ENCODE assay signal across 16 mouse cellular contexts in the genomic region with DNA sequence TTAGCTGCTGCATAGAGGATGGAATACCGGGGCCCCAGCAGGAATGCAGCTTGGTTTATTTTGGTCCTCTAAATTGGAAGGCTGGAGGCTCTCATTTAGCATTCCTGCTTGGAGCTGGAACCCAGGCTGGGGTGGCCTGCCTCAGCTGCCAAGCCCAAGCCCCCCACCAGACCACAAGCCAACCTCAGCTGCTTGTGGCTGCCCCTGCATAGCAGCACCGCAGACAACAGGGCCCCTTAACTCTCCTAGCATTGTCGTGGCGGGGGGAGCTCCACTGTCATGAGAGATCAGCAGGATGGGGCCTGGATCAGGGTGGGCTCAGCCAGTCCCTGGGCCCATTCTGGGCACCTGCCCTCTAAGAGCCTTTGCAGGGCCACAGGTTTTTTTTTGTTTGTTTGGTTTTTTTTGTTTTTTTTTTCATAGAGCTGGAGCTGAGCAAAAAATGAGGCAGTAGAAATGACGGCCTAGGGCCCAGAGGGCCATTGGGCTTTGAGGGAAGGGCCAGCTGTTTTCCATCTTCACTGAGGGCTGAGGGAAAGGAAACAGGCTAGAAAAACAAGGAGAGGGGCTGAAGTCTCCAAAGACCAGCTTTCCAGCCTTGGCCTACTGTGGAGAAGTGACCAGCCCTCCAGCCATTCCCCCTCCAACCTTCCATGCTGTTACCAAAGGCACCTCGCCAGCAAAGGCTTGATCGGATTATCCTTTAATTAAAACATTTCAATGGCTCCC. TPM values are rescaled to one million over a fixed set of nuclear protein-coding genes. Genes with fewer than 3 reads are reported as not detected.
A peak's percentile ranks its signal among the peaks of the same experiment; 100 is the strongest.
DNase-seq lines count a peak whose midpoint lies in the region; ATAC-seq lines count a peak whose summit lies in the region.
"Had no signal": no experiment of that assay in that cellular context is flagged by ENCODE, and none has a peak within 500 bp of the region (broad histone marks: within the 10 kb centered on the region; RNA-seq: fewer than 3 reads in every experiment).

No protein-coding gene starts in this region.

- peaks cover 68% of the 10 kb centered on the region; the same call in 1 of the 2 replicates for H3K27me3 ChIP-seq in heart, embryonic 10.5 days (ENCODE audit: insufficient read depth, poor library complexity, severe bottlenecking)
- H3K27me3 ChIP-seq in embryonic facial prominence, embryonic 14.5 days (replicated peaks; ENCODE audit: control insufficient read depth, insufficient read depth, low read length) = peaks cover 8% of the 10 kb centered on the region; the same call in 1 of the 2 replicates
- peaks cover 6% of the 10 kb centered on the region; the same call in 1 of the 2 replicates for H3K27me3 ChIP-seq in intestine, embryonic 16.5 days (replicated peaks; ENCODE audit: control insufficient read depth, insufficient read depth, low read length)

- peak; percentile 50 for ATAC-seq in embryonic facial prominence, embryonic 14.5 days (ENCODE audit: low read depth)
- ATAC-seq in intestine, embryonic 16.5 days = no peak
- ATAC-seq: hindbrain, embryonic 16.5 days had no signal

- no peak overlapping the region for H3K4me2 ChIP-seq in embryonic facial prominence, embryonic 14.5 days (ENCODE audit: low read depth, low read length)
- H3K4me2 ChIP-seq in intestine, embryonic 16.5 days (ENCODE audit: low read depth, low read length) = no peak overlapping the region

- H3K4me1 ChIP-seq in heart, embryonic 10.5 days = peaks cover 20% of the 10 kb centered on the region
- H3K4me1 ChIP-seq in embryonic facial prominence, embryonic 14.5 days (ENCODE audit: control insufficient read depth, insufficient read depth, low read length) = 0 out of 2 replicates have a peak, but pooled peaks cover 3% of the 10 kb centered on the region
- no peaks in the 10 kb centered on the region for H3K4me1 ChIP-seq in intestine, embryonic 16.5 days (ENCODE audit: control insufficient read depth, insufficient read depth, low read length)
- H3K4me1 ChIP-seq: megakaryocyte, embryonic 14.5 days had no signal

- 55% methylated on average over 7 of the region's 7 CpGs for WGBS in heart, embryonic 10.5 days
- 71% methylated on average over 4 of the region's 7 CpGs for WGBS in embryonic facial prominence, embryonic 14.5 days
- WGBS in intestine, embryonic 16.5 days = 73% methylated on average over 7 of the region's 7 CpGs

- no peaks in the 10 kb centered on the region for H3K36me3 ChIP-seq in heart, embryonic 10.5 days
- no peaks in the 10 kb centered on the region for H3K36me3 ChIP-seq in embryonic facial prominence, embryonic 14.5 days (ENCODE audit: control insufficient read depth, insufficient read depth, low read length)
- no peaks in the 10 kb centered on the region for H3K36me3 ChIP-seq in intestine, embryonic 16.5 days (ENCODE audit: control insufficient read depth, insufficient read depth, low read length)

- H3K9ac ChIP-seq in embryonic facial prominence, embryonic 14.5 days (ENCODE audit: low read depth, low read length) = no peak overlapping the region
- no peak overlapping the region for H3K9ac ChIP-seq in intestine, embryonic 16.5 days (ENCODE audit: low read depth, low read length)

- H3K27ac ChIP-seq in heart, embryonic 10.5 days = peak overlapping the region; percentile 77
- H3K27ac ChIP-seq in embryonic facial prominence, embryonic 14.5 days (replicated peaks; ENCODE audit: low read depth, low read length) = peak overlapping the region; percentile 67
- peak overlapping the region; percentile 54 for H3K27ac ChIP-seq in intestine, embryonic 16.5 days (ENCODE audit: low read length)

- DNase-seq in heart, embryonic 10.5 days (ENCODE audit: low spot score) = no peak
- DNase-seq in heart, adult 8-10 months (ENCODE audit: low spot score) = no peak
- DNase-seq in kidney, postnatal 10 days = peak; percentile 51
- DNase-seq in kidney, adult 18-20 months = no peak
- peak; percentile 57 for DNase-seq in embryonic facial prominence, embryonic 14.5 days (ENCODE audit: low spot score)
- no peak for DNase-seq in ovary, adult 18-20 months (ENCODE audit: low spot score)
- DNase-seq in cerebellum, adult 8-10 months = no peak
- DNase-seq: adrenal gland, adult 2 months; cerebellum, adult 2 months; layer of hippocampus, adult 9-11 months; left cerebral cortex, postnatal 4 days; right cerebral cortex, postnatal 14 days; thymus, adult 18-20 months had no signal

- H3K9me3 ChIP-seq in heart, embryonic 10.5 days = no peaks in the 10 kb centered on the region
- no peaks in the 10 kb centered on the region for H3K9me3 ChIP-seq in embryonic facial prominence, embryonic 14.5 days (ENCODE audit: control insufficient read depth, low read length)
- H3K9me3 ChIP-seq in intestine, embryonic 16.5 days (ENCODE audit: control insufficient read depth, low read length) = no peaks in the 10 kb centered on the region
- H3K9me3 ChIP-seq: megakaryocyte, embryonic 14.5 days had no signal

- H3K4me3 ChIP-seq in heart, embryonic 10.5 days = no peak overlapping the region
- H3K4me3 ChIP-seq in embryonic facial prominence, embryonic 14.5 days (ENCODE audit: low read depth, low read length) = no peak overlapping the region
- no peak overlapping the region for H3K4me3 ChIP-seq in intestine, embryonic 16.5 days (ENCODE audit: low read length)
- H3K4me3 ChIP-seq: megakaryocyte, embryonic 14.5 days had no signal

RNA-seq across cellular contexts. Expression of a gene that starts 30.5 kb away (rescaled TPM):
- polyA plus RNA-seq in heart, embryonic 10.5 days (2016; fragmentation: Nextera tagmentation; extraction: Ambion mirVana) = 111 and 146 TPM in 2 replicates
- 10 to 100 TPM; 19.3 to 22.7 (median 20.8) TPM for total RNA-seq in heart, adult 8-10 months (2022)
- polyA plus RNA-seq in embryonic facial prominence, embryonic 14.5 days (2014; fragmentation: Nextera tagmentation; extraction: Ambion mirVana) = 158 and 175 TPM in 2 replicates
- 146 and 162 TPM in 2 replicates for polyA plus RNA-seq in intestine, embryonic 16.5 days (2015; fragmentation: Nextera tagmentation; extraction: Ambion mirVana)

Comparison
In these comparisons a context has a peak if more than half of its experiments do, and no peak if none do; other contexts are left out.
1. DNase-seq: peak in kidney, postnatal 10 days (single experiment) and embryonic facial prominence, embryonic 14.5 days (single experiment); none in heart, embryonic 10.5 days (single experiment), heart, adult 8-10 months (single experiment), kidney, adult 18-20 months (single experiment), ovary, adult 18-20 months (single experiment) and cerebellum, adult 8-10 months (single experiment).
2. Peak in every context shown above with its lines, with median percentiles within 50 percentile points of each other: H3K27ac ChIP-seq.